Mouse (Mus musculus): ENCODE measurements at regions not wholly inside any gene's neighbourhood (a gene's known extent, or its start where the extent isn't known, plus 50 kb on each side); places are given as distances from the start of the nearest gene placed in this dataset.

DNA sequence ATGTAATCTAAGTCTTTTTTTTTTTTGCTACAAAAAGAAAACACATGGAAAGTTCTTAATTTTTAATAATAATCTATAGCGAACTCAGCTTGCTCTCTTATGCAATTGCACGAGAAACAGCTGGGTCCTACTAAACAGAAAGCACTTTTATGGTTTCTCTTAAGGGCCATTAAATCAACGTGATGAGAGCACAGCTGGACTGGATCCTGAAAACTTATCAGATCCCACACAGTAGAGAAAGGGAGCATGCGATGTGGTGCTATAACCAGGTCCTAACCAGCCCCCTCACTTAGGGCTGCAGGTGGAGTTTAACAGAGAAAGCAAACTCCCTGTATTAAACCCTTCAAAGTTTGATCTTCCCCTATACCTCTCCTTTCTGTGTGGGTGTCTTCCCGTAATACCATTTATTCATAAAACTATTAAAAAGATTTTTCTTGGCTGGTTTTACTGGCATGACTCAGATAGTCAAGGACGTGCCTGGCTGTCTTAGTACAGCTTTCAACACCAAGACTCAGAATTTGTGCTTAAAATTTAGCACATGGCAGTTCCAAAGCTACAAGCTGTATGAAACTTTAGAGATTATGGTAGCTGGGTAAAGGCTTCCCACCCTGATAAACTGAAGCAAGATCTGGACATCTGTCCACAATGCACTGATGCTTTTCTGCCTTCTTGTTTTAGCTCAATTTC, 197.3 kb downstream of the Cenpw start:
- Histone ChIP-seq H3K27ac (ENCODE audit: low read depth, low read length) (no peak overlapping the region), H3K9ac (ENCODE audit: low read length) (no peak overlapping the region), H3K27me3 (replicated peaks; ENCODE audit: control insufficient read depth, insufficient read depth, low read length) (no peaks in the 10 kb centered on the region), H3K4me3 (ENCODE audit: low read depth, low read length) (no peak overlapping the region), H3K4me2 (ENCODE audit: low read length) (no peak overlapping the region), H3K4me1 (ENCODE audit: control insufficient read depth, insufficient read depth, low read length) (no peaks in the 10 kb centered on the region), H3K9me3 (replicated peaks; ENCODE audit: control insufficient read depth, low read length) (no peaks in the 10 kb centered on the region), H3K36me3 (ENCODE audit: control insufficient read depth, insufficient read depth, low read length) (no peaks in the 10 kb centered on the region)
- 81% methylated on average over 6 of the region's 6 CpGs for WGBS
- no peak for DNase-seq (ENCODE audit: low spot score)
- ATAC-seq = no peak

DNA sequence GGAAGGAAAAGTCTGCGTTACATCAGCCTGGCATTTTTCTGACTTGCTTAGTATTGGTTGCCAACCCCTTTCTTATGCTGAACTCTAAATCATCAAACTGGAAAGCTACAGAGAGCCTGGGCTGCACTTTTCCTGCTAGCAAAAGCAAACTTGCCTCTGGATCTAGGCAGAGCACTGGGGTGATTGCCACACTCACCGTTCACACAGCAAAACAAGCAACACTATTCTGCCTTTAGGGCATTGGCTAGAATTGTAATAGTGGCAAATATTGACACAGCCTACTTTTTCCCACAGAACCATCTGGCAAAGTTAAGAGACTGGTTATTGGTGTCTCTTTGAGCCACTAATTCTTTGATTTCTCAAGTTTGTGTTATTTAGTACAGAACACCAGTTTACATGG, 199.5 kb downstream of the Cenpw start:
- no peaks in the 10 kb centered on the region for H3K9me3 ChIP-seq (replicated peaks; ENCODE audit: control insufficient read depth, low read length)
- 77% methylated on average over 2 of the region's 2 CpGs for WGBS
- no peak for ATAC-seq
- no peak overlapping the region for H3K27ac ChIP-seq (ENCODE audit: low read depth, low read length)
- H3K36me3 ChIP-seq (ENCODE audit: control insufficient read depth, insufficient read depth, low read length) = no peaks in the 10 kb centered on the region
- H3K27me3 ChIP-seq (replicated peaks; ENCODE audit: control insufficient read depth, insufficient read depth, low read length) = no peaks in the 10 kb centered on the region
- no peak for DNase-seq (ENCODE audit: low spot score)
- H3K9ac ChIP-seq (ENCODE audit: low read length) = no peak overlapping the region
- H3K4me1 ChIP-seq (ENCODE audit: control insufficient read depth, insufficient read depth, low read length) = no peaks in the 10 kb centered on the region
- no peak overlapping the region for H3K4me2 ChIP-seq (ENCODE audit: low read length)
- no peak overlapping the region for H3K4me3 ChIP-seq (ENCODE audit: low read depth, low read length)

- Histone ChIP-seq H3K4me1 (ENCODE audit: control insufficient read depth, insufficient read depth, low read length) (no peaks in the 10 kb centered on the region), H3K4me2 (ENCODE audit: low read length) (no peak overlapping the region), H3K9me3 (replicated peaks; ENCODE audit: control insufficient read depth, low read length) (no peaks in the 10 kb centered on the region), H3K9ac (ENCODE audit: low read length) (no peak overlapping the region), H3K36me3 (ENCODE audit: control insufficient read depth, insufficient read depth, low read length) (no peaks in the 10 kb centered on the region), H3K27ac (ENCODE audit: low read depth, low read length) (no peak overlapping the region), H3K4me3 (ENCODE audit: low read depth, low read length) (no peak overlapping the region), H3K27me3 (replicated peaks; ENCODE audit: control insufficient read depth, insufficient read depth, low read length) (no peaks in the 10 kb centered on the region)
- DNase-seq (ENCODE audit: low spot score) (no peak), ATAC-seq (no peak)
- 90% methylated on average over 2 of the region's 2 CpGs for WGBS
These were observed 218.8 kb downstream of the Cenpw start for GRCm38 (mm10) chr10:29981539-29981938.

All from forebrain, embryonic 14.5 days (tissue).